Mouse (Mus musculus) cerebellum, adult (tissue): ENCODE results near the gene C87499.

Source experiments
- ATAC-seq: cut with Nextera tagmentation; 2 replicates; pipeline ENCODE4 v1.9.2; 2017; ENCODE audit warnings: mild to moderate bottlenecking, moderate library complexity, mixed read lengths; ENCODE audit not compliant: insufficient number of reproducible peaks, low FRiP score, low TSS enrichment

C87499 gene

DNA sequence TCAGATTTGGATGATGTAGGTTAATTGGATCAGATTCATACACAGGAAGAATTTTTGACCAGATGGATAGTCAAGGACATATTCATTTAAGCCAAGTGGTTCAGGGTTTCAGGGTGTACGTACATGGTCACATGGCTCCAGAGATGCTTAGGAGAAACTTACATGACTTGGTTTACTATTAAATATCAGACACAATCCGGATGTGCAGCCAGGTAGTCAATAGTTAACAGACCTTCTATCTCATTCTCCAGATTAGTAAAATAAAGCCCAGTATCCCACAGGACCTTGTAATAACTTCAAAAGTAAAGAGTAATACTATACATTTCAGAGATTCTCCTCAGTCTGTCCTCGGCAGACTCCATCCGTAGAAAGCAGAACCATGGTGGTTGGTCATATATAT lies at the start of gene C87499:
Gene C87499, minus strand, starts transcription at position 101 of the 400 bp plus-strand sequence.
- ATAC-seq, result no peak

DNA sequence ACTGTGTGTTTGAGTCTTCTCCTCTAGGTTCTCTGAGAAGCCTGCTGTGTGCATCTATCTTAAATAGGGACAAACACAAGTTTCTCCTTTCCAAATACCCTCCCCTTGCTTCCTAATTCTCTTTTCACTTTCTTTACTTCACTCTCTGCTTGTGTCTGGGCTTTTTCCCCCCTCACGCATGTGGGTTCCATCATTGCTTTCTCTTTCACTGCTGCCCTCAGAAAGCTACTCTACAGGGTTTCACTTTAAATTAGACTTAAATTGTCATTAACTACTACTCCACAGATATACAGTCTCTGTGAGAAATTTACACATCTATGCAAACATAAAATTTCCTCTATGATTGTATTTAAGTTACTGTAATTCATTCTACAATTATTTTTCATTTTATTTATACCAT lies 49.6 kb upstream of the C87499 start, which contains the start of gene Ifna2:
Gene Ifna2, minus strand, starts transcription at position 101 of the 400 bp plus-strand sequence.
- no peak for ATAC-seq

DNA sequence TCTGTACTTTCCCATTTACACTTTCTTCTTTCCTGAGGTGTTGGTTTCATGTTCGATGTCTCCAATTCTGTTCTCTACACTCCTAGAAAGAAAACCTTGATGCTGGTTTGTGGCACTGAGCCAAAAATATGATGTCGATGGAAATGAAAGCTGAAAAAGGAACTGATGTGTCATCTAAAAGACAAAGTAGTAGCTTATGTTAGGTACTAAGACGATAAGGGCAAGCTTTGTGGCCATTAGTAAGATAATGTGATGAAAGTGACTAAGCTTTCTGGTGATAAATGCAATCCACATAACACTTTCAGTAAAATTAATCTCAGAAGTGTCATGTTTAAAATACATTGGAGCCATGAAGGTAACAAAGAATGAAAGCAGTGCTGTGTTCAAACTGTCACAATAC lies 47.1 kb upstream of the C87499 start:
- ATAC-seq, result no peak

DNA sequence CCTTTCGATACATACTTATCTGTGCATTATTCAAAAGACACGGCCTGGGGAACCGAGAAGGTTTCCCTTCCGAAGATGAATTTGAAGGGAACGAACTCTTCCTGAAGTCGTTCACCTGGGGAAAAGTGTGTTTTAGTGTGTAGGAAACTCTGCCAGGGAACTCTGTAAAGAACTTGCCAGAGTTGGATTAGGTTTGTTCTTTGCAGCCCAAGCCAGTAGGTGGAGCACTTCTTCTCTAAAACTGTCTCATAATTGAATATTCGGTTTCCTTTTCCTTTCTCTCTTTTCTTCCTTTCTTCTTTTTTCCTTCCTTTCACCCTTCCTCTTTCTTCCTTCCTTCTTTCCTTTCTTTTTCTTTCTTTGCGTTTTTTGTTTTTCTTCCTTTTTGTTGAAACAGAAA lies 46.2 kb upstream of the C87499 start:
- no peak for ATAC-seq

DNA sequence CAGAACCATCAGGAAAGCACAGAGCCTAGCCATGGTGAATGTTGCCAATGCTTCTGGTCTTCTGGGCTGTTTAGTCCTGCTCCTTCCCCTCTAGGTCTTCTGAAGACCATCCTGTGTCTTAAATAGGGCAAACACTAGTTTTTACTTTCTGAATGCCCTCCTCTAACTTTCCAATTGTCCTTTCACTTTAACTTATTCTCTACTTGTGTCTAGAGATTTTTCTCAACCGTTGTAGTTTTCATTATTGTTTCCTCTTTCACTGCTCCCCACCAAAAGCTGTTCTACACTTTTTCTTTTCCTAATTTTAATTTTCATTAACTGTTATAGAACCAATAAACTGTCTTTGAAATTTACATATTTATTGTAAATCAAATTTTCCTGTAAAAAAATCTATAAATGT lies 42.6 kb upstream of the C87499 start, which contains the start of gene Ifna16:
Gene Ifna16, minus strand, starts transcription at position 101 of the 400 bp plus-strand sequence.
- no peak for ATAC-seq

DNA sequence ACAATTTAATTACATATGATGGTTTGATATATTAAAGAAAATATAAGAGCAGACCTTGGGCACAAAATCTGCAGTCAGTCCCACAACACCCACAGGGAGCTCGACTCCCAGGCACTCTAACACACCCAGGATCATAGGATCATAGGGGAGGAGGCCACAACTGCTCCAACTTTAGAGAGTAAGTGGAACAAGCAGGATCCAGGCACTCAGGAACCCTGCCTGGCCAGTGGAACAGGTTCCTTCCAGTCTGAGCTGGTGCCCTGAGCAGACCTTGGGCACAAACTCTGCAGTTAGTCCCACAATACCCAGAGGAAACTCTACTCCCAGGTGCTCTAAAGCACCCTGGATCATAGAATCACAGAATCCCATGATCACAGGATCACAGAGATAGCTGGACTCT lies 21.2 kb upstream of the C87499 start:
- ATAC-seq, result no peak

DNA sequence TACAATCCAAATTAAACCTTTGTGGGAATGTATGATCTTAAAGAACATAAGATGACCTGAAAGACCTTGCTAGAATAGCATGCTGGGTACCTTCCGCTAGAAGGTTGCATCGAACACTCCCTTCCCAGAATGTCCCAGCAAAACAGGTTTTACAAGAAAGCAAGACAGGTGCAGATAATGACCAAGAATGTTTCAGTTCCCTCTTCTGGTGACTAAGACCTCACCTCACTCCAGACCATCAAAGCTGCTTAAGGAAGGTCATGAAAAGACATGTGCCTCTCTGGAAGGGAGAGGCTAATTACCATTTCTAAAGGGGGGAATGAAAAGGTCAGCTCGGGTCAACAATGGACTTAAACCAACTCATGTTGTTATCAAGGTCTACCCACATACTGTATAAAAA lies 19.4 kb upstream of the C87499 start:
- ATAC-seq, result no peak

DNA sequence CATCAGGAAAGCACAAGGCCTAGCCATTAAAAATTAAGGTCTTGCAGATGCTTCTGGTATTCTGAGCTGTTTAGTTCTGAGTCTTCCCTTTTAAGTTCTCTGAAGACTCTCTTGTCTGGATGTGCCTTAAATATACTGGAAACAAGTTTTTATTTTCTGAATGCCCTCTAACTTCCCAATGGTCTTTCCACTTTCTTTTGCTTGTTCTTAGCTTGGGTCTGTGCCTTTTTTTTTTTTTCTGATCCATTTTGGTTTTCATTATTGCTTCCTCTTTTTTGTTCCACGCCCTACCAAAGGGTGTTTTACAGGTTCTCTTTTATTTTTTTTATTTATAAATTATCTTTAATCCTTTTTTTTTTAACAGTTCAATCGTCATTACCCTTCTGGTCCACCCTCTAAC lies 10.1 kb upstream of the C87499 start, which contains the start of gene Ifna13:
Gene Ifna13, minus strand, starts transcription at position 101 of the 400 bp plus-strand sequence.
- ATAC-seq, result no peak

DNA sequence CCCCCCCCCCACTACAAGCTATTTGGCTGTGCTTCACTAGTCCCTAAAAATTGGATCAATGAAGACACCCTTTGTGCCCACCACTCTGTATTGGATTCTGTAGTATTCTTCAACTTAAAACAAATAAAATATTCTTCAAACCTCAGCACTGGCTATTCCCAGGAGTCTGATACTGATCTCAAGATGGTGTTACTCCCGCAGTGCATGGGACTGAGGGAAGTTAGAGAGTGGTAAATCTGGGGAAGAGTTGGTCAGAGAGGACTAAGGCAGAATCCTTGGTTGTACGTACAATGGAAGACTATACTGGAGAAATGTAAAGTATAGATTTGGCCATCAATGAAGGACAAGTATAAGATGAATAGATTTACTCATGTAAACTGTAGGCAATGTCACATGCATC lies 8.3 kb upstream of the C87499 start:
- ATAC-seq, result no peak

DNA sequence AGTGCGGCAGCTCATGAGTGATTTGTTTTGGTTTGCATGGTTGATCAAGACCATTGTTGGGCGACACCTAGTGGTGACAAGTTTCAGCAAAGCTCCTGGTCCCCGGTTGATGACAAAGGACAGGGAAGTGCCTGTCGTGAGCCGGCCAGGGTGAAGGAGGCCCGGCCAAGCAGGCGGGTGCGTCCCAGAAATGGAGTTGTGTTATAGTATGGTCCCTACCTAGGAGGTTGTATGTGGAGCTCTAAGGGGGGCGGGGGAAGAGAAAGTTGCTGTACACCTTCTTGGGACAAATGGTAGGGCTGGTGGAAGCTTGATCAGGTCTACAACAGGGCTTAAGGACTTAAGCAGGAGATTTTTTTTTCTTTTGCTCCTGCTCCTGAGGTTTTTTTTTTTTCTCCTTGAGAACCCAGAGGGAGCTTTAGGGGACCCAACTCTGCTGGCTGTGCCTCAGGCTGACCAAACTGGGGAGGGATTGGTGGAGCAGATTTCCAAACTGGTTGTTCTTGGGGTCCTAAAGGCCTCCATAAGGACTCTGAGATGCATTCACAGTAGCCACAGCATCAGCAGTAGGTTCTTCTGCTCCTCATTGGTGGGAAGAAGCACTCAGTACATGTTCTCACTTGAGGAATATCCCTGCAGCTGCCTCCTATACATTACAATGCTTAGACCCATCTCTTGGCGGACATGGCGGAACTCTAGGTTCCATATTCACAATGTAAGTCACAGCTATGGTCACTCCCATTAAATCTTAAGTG lies 7.0 kb upstream of the C87499 start:
- peak; percentile 97 for ATAC-seq

DNA sequence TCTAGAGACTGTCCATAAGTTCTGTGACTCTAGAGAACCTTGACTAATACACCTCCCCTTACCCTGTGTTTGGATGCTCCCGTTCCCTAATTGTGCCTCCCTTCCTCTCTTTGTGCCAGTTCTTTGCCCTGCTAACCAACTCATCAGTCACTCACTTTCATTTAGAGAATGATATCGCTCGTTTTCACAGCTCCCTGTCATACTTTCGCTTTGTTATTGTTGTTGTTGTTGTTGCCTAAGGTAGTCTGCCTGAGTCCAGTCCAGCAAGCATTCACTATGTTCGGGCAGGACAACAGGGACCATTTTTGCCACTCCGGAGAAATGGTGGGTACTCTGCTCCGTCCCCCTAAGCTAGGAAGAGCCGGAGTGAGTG lies 6.5 kb upstream of the C87499 start:
- ATAC-seq, result peak; percentile 62; the same call in 1 of the 2 replicates

DNA sequence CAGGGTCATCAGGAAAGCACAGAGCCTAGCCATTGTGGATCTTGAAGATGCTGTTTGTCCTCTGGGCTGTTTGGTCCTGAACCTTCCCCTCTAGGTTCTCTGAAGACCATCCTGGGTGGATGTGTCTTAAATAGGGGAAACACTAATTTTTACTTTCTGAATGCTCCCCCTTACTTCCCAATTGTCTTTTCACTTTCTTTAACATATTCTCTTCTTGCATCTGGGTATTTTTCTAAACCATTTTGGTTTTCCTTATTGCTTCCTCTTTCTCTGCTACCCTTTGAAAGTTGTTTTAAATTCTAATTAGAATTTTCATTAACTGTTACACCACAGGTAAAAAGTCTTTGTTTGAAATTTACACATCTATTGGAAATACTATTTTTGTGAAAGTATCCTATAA lies 30.9 kb downstream of the C87499 start, which contains the start of gene Ifna12:
Gene Ifna12, minus strand, starts transcription at position 101 of the 400 bp plus-strand sequence.
- ATAC-seq, result no peak

DNA sequence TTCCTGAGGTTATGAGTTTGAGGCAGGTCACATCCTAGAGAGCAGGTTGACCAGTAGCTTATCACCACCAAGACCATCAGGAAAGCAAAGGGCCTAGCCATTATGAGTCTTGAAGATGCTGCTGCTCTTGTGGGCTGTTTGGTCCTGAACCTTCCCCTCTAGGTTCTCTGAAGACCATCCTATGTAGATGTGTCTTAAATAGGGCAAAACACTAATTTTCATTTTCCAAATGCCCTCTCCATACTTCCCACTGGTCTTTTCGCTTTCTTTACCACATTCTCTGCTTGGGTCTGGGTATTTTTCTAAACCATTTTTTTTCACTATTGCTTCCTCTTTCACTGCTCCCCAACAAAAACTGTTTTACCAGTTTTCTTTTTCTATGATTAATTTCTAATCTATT lies 41.9 kb downstream of the C87499 start, which contains the start of gene Ifna9:
Gene Ifna9, minus strand, starts transcription at position 101 of the 400 bp plus-strand sequence.
- no peak for ATAC-seq
